Mouse (Mus musculus): Measurements from ENCODE around the gene Olfr742. TPM values are rescaled to one million over a fixed set of nuclear protein-coding genes. Genes with fewer than 3 reads are reported as not detected.

The Olfr742 gene
- polyA plus RNA-seq (2017; shearing (Covaris generic)), result not detected

DNA sequence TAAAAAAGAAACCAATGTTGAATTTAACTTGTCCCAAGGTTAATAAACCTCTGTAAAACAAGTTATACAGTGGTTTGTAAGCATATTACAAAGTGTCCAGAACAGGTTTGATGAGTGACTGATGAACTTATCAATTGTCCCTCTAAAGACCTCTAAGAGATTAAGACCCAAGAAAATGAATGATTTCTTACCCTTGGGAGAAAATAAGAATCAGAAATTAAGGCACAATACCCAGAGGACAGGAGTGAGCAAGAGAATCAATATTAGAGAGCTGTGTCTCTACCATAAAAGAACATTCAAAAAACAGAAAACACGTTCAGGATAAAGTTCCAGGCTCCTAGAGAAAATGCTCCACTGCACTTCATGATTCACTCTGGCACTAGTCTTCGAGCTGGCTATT, at the start of gene Olfr742:
Olfr742 (plus strand) TSS at position 301 of the 400 bp plus-strand sequence.

DNA sequence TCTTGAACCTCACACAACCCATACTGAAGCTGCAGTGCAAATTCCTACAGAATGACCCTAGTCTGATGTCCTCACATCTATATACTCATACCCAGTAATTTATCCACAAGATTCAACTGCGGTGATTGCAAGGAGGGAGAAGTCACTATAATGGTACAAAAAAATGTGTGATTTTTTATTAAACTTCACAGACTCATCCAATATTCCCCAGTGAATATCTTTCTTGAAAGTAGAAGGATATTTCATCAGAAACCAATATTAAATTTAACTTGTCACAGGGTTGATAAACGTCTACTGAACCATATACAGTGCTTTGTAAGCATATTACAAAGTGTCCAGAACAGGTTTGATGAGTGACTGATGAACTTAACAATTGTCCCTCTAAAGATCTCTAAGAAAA, 31.0 kb upstream of the Olfr742 start, which contains the start of gene Olfr741:
Olfr741 (plus strand) TSS at position 301 of the 400 bp plus-strand sequence.

DNA sequence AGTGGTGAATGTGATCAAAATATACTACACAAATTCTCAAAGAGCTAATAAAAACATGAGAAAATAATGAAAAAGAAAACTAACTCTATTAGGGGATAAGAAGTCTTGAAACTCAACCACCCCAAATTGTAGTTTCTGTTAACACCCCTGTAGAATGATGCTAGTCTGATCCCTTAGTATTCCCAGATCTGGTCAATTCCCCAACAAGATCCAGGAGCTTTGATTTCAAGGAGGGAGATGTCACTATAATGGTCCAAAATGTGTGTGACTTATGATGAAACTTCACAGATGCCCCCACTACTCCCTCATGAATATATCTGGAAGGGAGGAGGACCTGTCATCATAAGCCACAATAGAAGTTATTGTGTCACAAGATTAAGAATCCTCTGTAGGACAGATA, 18.1 kb downstream of the Olfr742 start, which contains the start of gene Olfr743:
Olfr743 (plus strand) TSS at position 301 of the 400 bp plus-strand sequence.

Other genes with a start within 250 kb of the Olfr742 start
- gene Olfr732, start 219.4 kb upstream of the Olfr742 start, polyA plus RNA-seq (2017; shearing (Covaris generic)), result not detected
- 0.07 TPM for gene Olfr733, start 202.1 kb upstream of the Olfr742 start, polyA plus RNA-seq (2017; shearing (Covaris generic))
- not detected for gene Olfr734, start 176.8 kb upstream of the Olfr742 start, polyA plus RNA-seq (2017; shearing (Covaris generic))
- not detected for gene Olfr735, start 154.7 kb upstream of the Olfr742 start, polyA plus RNA-seq (2017; shearing (Covaris generic))
- not detected for gene Tlr11, start 145.7 kb upstream of the Olfr742 start, polyA plus RNA-seq (2017; shearing (Covaris generic))
- gene Olfr736, start 122.4 kb upstream of the Olfr742 start, polyA plus RNA-seq (2017; shearing (Covaris generic)), result not detected
- gene Olfr738, start 96.0 kb upstream of the Olfr742 start, polyA plus RNA-seq (2017; shearing (Covaris generic)), result not detected
- not detected for gene Olfr739, start 85.0 kb upstream of the Olfr742 start, polyA plus RNA-seq (2017; shearing (Covaris generic))
- not detected for gene Olfr740, start 58.1 kb upstream of the Olfr742 start, polyA plus RNA-seq (2017; shearing (Covaris generic))
- gene Olfr741, start 30.9 kb upstream of the Olfr742 start, polyA plus RNA-seq (2017; shearing (Covaris generic)), result not detected
- not detected for gene Olfr743, start 18.2 kb downstream of the Olfr742 start, polyA plus RNA-seq (2017; shearing (Covaris generic))
- gene Olfr744, start 111.3 kb downstream of the Olfr742 start, polyA plus RNA-seq (2017; shearing (Covaris generic)), result not detected
- not detected for gene Olfr745, start 135.8 kb downstream of the Olfr742 start, polyA plus RNA-seq (2017; shearing (Covaris generic))
- gene Olfr746, start 143.5 kb downstream of the Olfr742 start, polyA plus RNA-seq (2017; shearing (Covaris generic)), result not detected
- not detected for gene Olfr747, start 189.6 kb downstream of the Olfr742 start, polyA plus RNA-seq (2017; shearing (Covaris generic))
- gene Olfr748, start 203.8 kb downstream of the Olfr742 start, polyA plus RNA-seq (2017; shearing (Covaris generic)), result not detected
- not detected for gene Olfr749, start 241.5 kb downstream of the Olfr742 start, polyA plus RNA-seq (2017; shearing (Covaris generic))

Data from CD4-positive, CD25-positive, alpha-beta regulatory T cell, adult 9 weeks (primary cell).